Mouse (Mus musculus): ENCODE measurements around the gene Pou2f1.
"Not testable (repeated sequence)": the region's sequence is repeated elsewhere in the genome, so short reads cannot be mapped to it uniquely, and the experiment has no call there.

The Pou2f1 gene

DNA sequence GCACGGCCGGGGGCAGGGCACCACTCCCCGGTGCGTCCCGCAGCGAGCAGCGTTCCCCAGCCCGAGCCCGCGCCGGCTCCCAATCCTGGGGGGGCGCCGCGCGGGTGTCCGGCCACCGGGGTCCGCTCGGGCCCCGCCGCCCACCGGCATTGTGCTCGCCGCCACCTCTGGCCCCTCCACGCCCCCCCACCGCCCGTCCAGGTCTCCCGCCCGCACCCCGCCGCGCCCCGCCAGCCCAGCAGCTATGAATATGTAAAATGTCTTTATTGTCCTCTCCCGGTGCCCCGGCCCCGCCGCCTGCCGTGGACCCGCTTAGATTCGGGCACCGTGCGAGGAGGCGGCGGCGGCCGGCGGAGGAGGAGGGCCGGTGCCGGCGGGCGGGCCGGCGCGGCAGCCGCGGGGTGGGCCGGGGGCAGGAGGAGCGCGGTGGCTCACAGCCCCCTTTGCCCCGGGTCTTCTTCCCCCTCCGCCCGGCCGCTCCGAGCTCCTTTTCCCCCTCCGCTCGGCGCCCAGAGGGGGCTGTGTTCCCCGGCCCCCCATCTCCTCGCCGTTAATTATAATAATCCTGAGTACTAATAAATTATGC lies 481 bp downstream of the Pou2f1 start:
- peak in 1 of 2 experiments; percentile 74 for DNase-seq

DNA sequence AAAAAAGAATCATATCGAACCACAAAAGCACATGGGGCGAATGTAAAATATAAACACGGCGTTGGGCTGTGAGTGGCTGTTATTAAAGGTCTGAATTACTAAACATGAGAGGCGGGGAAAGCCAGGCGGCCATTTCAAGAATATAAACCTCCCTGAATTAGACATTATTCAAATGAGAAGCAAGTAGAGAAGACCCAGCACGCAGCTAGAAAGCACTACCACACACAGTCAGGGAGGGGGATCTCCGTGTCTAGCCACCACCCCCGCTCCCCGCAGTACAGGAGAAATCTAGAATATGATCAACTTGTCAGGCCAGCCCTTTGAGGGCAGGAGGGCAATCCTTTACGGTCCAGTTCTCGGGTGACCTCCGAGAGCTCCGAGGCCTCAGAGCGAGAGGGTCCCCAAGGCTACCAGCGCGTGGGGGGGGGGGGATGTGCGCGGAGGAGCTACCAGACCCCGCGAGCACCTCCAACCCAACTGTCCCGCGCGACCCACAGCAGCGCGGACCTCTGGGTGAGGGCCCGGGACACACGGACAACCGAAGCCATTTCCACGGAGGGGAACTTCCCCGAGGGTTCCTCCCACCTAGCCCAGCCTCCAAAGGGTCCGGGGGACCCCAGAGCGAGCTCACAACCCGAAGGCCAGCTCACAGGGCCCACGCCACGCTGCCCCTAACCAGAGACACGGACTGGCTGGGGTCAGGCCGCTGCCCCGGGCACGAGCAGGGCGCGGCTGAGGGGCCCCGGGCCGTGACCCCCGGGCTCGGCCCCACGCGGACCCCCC lies 1.2 kb downstream of the Pou2f1 start:
- DNase-seq: peak; percentile 59 to 62

DNA sequence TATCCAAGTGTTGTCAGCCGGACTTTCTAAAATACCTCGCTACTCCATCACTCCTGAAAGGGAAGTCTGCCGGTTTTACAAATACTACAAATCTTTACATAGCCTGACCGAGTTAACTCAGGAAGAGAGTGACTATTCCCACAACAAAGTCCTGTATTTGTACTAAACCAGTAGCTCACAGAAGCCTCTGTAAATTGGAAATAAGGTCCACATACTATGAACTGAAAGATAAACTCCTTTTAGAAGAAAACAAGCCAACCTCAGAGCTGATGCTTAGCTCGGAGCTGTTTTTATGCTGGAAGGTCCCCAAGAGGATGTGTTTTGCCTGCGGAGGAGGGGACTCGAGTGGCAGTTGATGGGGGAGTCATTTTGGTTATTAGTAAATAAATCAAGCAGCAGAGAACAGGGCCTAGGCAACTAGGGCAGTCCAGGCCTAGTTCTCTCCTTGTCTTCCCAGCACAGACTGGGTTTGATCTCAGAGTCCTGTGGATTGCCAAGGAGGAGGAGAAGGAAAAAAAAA lies 1.8 kb downstream of the Pou2f1 start:
- peak; percentile 26 to 35 for DNase-seq

DNA sequence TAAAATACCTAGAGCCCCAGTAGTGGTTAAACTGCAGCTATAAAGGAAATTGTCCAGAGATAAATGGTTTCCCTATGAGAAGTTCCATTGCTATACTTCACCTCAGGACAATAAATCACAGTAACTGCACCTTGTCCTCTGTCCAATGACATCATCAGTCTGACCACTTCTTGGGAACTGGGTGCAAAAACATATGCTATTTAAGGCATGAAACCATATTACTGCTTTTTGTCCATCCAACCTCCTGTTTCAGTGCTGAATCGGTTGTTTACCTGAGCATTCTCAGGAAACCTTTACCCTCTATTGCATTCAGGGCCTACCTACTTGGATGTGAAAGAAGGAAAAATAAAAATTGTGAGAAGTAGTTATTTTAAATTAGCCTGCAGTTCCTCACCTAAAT lies 2.8 kb downstream of the Pou2f1 start:
- DNase-seq: no peak

DNA sequence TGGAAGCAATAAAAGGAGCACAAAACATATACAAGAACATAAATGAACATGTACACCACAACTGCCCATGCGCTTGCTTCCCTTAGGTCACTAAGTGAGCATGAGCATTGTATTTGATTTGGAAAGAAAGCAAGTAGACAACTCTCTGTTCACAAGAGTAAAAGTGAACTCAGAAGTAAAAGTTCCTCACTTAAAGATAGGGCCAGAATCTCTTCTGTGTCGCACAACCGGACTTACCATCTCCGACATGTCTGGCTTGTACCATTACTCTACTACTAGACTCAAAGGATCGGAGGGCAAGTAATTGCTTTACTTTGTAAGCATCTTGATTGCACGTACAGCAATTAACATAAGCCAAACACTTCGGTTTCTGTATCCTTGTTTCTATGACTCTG lies 6.8 kb downstream of the Pou2f1 start:
- DNase-seq: no peak

DNA sequence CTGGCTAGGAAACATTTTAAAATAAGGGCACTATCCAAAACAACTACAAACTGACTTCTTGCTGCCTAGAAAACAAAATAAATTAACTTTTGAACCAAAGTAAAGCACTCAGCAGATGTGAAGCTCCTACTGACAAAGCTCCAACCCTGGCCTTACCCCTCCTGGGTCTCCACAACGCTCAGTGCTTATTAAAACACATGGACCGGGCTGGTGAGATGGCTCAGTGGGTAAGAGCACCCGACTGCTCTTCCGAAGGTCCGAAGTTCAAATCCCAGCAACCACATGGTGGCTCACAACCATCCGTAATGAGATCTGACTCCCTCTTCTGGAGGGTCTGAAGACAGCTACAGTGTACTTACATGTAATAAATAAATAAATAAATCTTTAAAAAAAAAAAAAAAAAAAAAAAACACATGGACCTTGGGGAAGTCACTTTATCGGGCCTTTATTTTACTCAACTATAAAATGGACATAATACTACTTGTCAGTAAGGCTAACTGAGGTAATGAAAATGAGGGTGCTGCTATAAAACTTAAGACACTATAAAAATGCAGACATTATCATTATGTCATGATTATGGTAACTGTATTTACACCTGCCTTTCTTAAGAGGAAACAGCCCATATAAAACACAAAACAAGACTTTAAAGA lies 7.3 kb downstream of the Pou2f1 start:
- DNase-seq: not testable (repeated sequence)

DNA sequence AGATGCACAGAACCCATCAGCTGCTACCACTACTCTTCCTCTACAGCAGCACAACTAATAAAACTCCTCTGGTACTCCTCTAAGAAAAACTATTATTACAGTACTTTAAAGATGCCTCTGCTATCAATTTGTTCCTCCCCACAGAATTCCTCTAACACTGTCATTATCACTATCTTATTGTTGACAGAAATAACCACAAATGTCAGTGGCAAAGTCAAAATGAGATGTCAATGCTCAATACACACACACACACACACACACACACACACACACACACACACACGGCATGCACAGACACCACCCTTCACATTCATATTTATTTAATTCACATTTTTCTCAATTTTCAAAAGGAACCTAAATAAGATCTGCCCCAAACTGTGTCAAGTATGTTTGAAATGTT lies 8.2 kb downstream of the Pou2f1 start:
- DNase-seq: no peak

DNA sequence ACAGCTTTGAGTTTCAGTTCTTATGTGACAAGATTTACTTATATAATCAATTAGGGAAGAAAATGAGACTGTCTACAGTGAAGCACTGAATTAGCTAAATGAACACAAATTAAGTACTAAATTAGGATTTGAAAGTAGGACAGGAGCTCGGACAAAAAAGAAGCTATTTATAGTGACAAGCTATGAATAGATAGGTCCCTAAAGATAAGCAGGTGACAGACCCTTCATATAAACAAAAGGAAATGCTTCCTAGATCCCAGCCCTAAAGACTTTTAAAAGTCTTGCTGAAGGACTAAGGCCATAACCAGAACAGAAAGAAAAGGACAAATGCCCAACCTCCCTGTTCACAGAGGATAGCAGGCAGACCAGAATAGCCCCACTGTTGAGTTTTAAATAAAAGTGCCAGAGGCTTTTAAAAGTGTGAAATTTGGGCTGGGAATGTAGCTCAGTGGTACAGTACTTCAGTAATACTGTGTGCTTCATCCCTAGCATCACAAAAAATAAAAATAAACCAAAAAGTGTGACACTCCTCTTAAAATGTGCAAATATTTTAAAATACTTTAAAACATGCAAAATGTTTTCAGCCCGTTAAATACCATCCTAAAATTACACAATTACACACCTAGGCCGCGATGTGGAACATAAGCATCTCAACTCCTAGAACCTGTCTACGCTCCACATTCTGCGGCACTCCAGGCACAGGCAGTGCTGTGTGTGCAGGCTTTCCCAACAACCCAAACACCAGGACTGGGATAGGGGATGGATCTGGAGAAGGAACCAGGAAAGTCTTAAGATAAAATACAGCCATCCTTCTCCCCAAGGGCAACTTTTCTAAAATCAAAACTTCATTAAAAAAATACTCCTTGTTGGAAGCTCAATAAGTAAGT lies 9.0 kb downstream of the Pou2f1 start:
- DNase-seq: no peak

DNA sequence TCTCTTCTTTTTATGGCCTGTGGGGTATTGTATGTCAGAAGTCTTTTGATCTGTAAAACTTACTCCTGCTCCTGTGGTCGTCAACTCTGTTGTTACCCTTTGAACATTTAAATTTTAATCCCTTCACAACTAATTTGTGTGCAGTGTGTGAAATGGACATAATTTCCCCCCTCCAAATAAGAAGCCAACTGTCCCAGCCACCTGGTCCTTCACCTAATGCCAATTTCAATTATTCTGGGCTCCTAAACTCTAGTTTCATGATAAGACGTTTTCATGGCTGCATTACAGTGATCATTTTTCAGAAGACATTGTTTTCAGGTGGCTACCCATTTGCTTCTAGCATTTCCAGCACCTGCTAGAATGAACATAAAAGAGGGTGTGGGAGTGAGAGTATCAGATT lies 13.9 kb downstream of the Pou2f1 start:
- DNase-seq: peak in 1 of 2 experiments; percentile 25

DNA sequence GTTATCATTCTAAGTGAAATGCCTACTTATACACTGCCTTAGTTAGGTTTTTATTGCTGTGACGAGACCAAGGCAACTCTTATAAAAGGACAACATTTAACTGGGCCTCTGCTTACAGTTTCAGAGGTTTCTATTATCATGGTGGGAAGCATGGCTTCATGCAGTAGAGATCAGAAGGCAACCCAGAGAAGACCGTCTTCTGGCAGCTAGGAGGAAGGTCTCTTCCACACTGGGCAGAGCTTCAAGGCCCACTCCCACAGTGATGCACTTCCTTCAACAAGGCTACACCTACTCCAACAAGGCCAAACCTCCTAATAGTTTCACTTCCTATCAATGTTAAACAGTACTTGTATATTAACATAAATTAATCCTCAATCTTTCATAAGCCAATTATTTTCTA lies 14.4 kb downstream of the Pou2f1 start:
- no peak for DNase-seq

DNA sequence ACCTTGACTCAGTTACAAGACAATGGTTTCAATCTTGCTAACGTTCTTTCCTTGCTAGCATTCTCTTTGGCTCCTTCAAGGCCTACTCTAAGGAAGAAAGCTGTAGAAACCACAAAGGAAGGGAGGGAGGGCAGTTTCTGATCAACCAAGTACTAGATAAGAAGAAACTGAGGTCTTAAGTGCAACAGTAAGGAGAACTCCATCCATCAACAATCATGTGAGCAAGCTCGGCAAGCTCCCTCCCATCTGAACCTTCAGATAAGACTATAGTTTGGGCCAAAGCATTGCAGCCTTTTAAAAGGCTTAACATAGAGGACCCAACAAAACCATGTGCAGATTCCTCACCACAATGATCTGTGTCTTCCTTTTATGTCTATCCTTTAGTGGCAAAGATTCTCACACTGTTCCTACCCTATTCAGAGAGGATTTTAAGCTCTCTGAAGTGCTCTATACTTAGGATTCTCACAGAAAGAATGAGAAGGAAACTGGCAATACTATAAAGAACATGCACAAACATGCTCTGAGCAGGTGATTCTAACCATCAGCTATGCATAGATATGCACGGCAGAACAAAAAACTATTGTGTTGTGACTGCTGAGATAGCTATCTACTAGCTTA lies 16.6 kb downstream of the Pou2f1 start:
- DNase-seq: no peak

DNA sequence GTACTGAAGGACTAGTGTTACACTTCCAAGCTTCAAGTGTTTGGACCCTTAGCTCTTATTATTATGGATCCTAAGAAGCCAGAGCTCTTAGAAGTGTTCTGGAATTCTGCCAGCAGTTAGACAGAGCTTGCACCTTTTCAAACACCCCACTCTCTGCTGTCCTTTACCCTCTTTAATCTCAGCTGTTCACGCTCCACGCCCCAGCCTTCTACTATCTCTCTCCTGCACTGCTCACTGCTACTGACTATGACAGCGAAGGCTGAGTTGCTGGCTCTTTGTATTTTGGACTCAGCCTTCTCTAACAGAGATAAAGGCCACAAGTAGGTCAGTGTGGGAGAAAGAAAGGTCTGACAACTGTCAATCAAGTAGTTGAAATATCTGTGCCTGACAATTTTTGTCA lies 17.3 kb downstream of the Pou2f1 start:
- DNase-seq: no peak

DNA sequence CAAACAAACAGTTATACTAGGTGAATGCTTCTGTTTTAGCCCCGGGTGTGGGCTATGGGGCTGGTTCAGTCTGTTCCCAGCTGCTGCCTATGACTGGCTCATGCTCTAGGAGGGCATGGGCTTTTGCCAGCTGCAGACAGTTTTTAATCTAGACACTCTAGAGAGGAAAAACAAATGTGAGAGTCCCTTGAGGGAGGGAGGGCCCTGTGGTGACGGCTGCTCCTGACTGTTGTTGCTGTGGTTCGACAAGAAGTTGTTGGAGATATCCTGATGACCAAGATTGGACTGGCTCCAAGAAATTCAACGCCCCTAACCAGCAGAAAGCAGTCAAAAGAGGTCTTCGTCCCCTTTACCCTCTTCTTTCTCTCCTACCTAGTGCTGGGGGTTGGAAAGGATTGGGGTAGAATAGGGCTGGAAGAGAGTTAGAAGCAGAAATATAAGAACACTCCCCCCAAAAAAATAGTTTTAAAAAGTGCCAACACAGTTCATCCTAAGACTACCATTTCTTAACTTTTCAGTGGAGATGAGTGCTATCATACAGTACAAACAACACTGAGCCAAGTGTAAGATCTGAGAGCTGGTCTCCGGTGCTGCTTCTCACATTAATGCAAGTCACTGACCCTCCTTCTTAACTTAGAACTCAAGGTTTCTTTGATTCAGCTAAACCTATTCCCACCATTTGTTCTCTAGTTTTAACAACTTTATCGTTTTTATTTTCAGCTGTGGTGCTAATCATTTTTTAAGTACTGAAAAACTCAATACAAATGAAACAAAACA lies 25.6 kb downstream of the Pou2f1 start:
- no peak for DNase-seq

DNA sequence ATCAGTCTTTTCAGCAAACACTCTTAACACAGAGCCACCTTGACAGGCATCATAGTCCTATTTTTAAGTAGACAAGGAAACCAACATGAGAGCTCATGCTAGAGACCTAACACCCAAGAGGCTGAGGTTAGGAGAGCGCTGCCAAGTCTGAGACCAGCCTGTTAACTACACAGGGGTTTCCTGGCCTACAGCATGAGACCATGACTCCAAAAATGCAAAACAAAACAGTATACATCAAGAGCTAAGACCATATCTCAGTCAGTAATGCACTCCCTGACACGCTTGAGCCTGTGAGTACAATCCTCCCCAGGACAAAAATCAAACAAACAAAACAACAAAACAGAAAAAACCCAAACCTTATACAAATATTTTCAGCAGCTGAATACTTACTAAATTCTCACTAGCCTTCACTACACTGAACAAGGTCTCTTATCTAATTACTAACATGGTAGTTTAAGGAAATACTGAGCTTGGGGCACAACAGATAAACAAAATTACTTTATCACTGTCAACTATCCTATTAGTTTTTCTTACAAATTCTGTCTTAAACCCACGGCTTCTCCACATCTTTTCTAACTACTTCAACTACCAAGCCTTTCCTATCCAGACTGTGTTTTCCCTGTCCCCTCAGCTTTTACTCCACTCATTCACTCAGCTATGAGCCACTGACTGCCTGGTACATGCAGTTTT lies 33.3 kb downstream of the Pou2f1 start:
- DNase-seq: no peak

DNA sequence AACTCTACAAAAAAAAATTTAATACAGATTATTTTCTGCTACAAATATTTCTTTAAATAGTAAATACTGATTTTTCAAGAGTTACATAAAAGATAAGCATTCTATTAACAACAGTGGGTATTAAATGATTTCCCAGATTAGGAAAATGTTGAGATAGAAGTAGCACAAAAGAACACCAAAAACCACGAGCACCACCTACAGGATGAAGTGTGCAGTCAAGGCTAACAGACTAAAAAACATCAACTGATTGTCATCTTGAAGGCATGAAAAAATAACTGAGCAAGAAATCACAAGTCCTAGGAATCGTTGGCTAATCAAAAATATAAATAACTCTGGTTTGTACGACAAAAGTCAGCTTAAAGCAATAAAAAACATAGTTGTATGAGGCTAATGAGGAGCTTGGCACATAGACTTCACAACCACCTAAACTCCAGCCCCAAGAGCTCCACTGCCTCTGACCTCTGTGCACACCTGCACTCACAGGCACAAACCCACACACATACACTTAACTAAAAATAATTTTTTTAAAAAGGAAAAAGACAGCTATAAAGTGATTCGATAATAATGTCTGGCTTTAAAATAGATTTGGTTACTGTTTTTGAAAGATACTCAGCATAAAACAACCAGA lies 35.3 kb downstream of the Pou2f1 start:
- DNase-seq: peak; percentile 45 to 77

DNA sequence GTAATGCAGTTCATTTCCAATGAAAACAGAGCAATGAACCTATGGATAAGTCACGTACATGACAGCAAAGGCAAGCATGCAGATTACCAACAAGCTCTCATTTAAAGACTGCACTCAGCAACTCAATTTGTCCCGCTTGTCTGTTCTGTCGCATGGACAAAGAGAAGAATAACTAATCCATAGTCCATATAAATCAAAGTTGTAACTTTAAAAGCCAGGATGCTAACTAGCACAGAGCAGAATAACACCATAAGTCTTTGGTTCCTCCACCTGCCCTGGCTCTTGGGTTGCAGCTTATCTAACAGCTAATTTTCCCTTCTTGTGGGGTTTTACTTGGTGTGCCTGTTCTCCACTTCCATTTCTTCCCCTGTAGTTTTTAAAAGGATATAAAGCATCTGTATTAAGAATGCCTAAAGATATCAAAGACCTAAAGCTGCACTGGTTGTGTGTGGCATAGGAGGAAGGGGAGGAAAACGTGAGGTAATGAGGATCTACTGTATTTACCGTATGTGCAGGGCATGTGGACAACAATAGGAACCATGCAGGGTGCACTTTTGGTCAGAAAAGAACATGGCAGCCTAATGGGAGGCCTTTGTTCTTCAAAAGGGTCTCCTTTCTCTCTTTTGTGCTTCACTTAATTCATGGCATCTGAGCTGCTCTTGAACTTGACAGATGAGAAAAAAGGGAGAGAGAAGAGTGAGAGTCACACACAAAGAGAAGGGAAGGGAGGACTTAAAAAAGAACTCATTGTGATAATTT lies 36.1 kb downstream of the Pou2f1 start:
- DNase-seq: no peak

DNA sequence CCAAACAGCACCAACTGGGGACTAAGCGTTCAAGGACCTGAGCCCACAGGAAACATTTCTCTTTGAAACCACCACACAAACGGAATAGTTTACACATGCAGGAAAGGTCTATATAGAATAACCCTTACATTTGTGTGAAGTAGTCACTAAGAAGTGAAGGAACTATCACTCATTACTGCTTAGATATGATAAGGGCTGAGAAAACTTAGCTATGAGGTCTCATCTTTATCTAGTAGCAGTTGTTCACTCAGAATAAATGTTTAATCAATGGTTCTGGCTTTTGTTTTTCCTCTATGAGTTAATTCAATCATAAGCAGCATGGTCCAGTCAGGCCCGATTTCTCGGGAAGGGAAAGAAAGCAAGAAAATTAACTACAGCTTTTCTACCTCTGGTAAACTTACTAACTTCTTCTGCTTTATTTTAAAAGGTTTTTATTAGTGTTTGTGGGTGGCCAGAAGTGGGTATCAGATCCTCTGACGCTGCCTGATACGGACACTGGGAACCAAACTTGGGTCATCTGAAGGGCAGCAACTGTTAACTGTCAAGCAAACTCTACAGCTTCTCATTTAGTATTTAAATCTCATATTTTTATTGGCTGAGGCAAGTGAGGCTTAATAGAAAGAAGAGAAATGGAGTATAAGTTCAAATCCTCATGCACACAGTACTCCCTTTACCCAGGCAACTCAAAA lies 40.7 kb downstream of the Pou2f1 start:
- DNase-seq: no peak

DNA sequence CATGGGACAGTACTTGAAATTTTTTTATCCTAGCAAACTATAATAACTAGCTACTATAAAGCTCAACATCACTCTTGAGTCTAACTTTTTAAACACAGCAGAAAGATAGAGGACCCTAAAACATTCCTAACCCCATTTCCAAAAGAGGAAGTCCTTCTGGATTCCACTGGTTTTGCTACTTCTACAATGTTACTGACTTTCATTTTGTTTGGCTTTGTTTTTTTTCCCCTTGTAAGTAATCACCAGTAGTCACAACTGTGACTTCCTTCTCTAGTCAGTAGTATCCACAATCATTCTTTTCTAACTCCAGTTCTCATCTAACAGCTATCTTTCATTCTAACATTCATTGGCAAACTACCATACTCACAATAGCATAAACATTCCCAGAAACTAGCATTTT lies 44.3 kb downstream of the Pou2f1 start:
- no peak for DNase-seq

DNA sequence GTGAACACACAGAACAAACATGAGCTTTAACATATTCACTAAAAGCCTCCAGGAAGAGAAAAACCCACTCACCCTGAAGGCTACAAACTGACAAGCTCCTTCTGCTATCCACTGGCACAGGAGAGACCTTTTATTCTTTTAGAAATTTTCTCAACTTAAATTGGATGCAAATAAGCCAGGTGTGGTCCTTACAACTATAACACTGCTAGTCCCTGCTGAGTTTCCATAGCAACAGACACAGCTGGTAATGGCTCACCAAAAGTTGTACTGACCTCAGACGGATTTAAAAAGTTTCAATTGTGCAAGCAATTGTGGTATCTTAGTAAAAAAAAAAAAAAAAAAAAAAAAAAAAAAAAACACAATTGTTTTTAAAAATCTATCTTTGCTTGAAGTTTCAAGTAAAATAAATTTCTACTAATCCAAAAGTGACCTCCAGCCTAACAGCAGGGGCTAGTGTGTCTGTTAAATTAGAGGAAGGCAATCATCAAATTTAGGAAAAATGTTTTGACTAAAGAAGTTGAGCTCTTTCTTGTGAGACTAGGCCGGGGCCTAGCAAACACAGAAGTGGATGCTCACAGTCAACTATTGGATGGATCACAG lies 54.2 kb downstream of the Pou2f1 start:
- no peak for DNase-seq

Measured in cerebellum, postnatal 25 days (tissue).